Mouse (Mus musculus): ENCODE measurements around the gene Nrn1. TPM values are rescaled to one million over a fixed set of nuclear protein-coding genes. Genes with fewer than 3 reads are reported as not detected.

Gene Nrn1
- polyA plus RNA-seq, 1 experiment from 2014 or later = 76.0 TPM

- H3K9ac ChIP-seq = peak overlapping the region; percentile 64
- no peak for ATAC-seq (ENCODE audit: low FRiP score, low read depth)
- no peaks in the 10 kb centered on the region for H3K36me3 ChIP-seq
- H3K4me2 ChIP-seq = peak overlapping the region; percentile 72
- peaks cover 23% of the 10 kb centered on the region for H3K27me3 ChIP-seq
- WGBS = 1% methylated on average over 34 of the region's 34 CpGs
- peaks cover 26% of the 10 kb centered on the region for H3K4me1 ChIP-seq (replicated peaks)
- peak overlapping the region; percentile 46 for H3K4me3 ChIP-seq
- no peaks in the 10 kb centered on the region for H3K9me3 ChIP-seq
- peak overlapping the region; percentile 95 for H3K27ac ChIP-seq (replicated peaks)
Measured at GRCm38 (mm10) chr13:36731016-36731930, 3.7 kb downstream of the Nrn1 start.

DNA sequence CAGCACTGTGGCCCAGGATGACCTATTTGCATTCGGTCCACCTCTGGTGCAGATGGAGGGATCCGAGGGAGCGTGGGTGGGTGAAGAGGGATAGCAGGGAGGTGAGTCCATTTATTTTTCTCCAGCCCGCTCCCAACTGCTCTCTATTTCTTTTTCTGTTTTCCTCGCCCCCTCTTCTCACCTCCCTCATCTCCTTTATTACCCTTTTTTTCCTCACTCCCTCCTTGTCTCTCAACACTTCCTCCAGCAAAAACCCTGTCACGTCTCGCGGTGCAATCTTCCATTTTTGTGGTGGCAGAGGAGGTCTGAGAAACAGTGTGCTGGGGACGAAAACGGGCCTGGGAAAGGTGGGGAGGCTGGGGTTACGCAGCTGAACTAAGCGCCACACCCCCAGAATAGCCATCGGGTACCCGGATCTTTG lies 4.6 kb downstream of the Nrn1 start:
- no peaks in the 10 kb centered on the region for H3K36me3 ChIP-seq
- peak overlapping the region; percentile 46 for H3K4me3 ChIP-seq
- H3K4me2 ChIP-seq = peak overlapping the region; percentile 72
- WGBS = 1% methylated on average over 14 of the region's 14 CpGs
- no peak for ATAC-seq (ENCODE audit: low FRiP score, low read depth)
- peaks cover 22% of the 10 kb centered on the region for H3K27me3 ChIP-seq
- no peaks in the 10 kb centered on the region for H3K9me3 ChIP-seq
- peak overlapping the region; percentile 95 for H3K27ac ChIP-seq (replicated peaks)
- H3K9ac ChIP-seq = peak overlapping the region; percentile 55
- peaks cover 24% of the 10 kb centered on the region for H3K4me1 ChIP-seq (replicated peaks)

DNA sequence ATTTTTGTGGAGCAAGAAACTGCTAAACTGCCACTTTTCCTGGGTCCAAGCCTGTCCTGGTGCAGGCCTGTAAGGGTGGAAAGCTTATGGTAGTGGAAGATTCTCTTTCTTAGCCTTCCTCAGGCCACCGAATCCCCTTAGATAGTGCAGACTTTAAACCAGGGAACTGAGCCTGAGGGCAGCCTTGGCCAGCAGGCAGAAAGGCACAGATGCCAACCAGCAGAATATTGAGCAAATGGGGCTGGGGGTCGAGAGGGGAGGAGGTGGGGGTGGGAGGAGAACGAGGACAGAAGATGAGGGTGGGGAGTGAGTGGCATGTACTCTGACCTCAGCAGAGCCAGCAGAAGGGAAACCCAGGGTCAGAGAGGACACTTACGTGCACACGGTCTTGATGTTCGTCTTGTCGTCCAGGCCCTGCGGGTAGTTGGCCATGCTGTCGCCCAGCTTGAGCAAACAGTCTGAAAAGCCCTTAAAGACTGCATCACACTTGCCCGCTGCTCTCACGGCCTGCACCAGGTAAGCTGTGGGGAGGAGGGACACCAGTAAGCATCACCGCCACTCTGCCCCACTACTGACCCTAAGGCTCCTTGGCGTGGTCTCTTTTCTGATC lies 5.1 kb downstream of the Nrn1 start:
- H3K27ac ChIP-seq (replicated peaks) = peak overlapping the region; percentile 95
- peak overlapping the region; percentile 72 for H3K4me2 ChIP-seq
- H3K9me3 ChIP-seq = no peaks in the 10 kb centered on the region
- H3K27me3 ChIP-seq = peaks cover 22% of the 10 kb centered on the region
- H3K4me3 ChIP-seq = peak overlapping the region; percentile 46
- no peak for ATAC-seq (ENCODE audit: low FRiP score, low read depth)
- peaks cover 24% of the 10 kb centered on the region for H3K4me1 ChIP-seq (replicated peaks)
- peak overlapping the region; percentile 55 for H3K9ac ChIP-seq
- H3K36me3 ChIP-seq = no peaks in the 10 kb centered on the region
- 2% methylated on average over 13 of the region's 13 CpGs for WGBS

DNA sequence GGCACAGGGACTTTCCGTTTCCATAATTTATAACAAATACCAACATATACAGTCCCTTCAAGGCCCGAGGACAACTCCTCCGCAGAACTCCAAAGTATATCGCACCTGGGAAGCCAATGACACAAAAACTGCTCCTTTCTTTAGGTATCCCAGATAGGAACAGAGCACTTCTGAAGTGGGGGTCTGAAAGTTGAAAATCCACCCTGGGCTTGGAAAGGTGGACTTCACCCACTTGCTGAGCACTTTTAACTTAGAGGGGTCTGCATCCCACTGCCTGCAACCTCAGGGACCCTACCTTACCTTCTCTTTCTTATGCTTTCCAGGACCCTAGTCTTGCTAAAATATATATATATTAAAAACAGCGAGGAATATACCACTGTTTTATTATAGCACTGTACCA lies 6.4 kb downstream of the Nrn1 start:
- Histone ChIP-seq H3K9me3 (no peaks in the 10 kb centered on the region), H3K36me3 (no peaks in the 10 kb centered on the region), H3K4me1 (replicated peaks) (peaks cover 30% of the 10 kb centered on the region), H3K9ac (no peak overlapping the region), H3K27ac (replicated peaks) (peak overlapping the region; percentile 95), H3K4me2 (peak overlapping the region; percentile 72), H3K27me3 (peaks cover 22% of the 10 kb centered on the region), H3K4me3 (peak overlapping the region; percentile 46)
- 11% methylated on average over 5 of the region's 5 CpGs for WGBS
- ATAC-seq (ENCODE audit: low FRiP score, low read depth) = no peak

DNA sequence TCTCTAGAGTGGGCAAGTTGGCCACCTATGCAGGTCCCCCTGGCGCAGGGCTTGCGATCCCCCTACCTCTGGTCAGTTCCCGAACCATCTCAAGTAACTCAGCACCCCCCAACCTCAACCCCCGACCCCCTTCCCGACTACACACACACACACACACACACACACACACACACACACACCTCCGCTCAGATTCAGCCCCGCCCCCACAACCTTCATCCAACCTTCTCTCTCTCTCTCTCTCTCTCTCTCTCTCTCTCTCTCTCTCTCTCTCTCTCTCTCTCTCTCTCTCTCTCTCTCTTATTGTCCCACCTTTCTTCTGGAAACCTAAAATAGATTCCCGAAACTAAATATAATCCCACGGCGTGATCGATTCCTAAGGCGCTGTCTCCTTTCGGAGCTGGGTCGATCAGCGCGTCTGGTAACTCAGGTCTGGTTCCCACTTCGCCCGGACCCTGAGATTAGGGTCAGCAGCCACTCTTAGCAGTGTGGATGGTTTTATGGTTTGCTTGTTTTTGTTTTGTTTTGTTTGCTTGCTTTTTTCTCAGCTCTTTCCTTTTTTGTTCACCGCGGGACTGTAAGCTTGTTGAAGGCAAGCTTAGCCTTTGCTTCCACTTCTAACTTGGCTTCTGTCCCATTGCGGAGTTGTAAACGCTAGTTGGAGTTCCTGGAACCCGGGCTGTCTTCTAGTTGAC lies 7.0 kb downstream of the Nrn1 start:
- Histone ChIP-seq H3K27ac (replicated peaks) (peak overlapping the region; percentile 95), H3K36me3 (no peaks in the 10 kb centered on the region), H3K27me3 (peaks cover 27% of the 10 kb centered on the region), H3K4me2 (peak overlapping the region; percentile 72), H3K4me3 (peak overlapping the region; percentile 46), H3K9ac (peak overlapping the region; percentile 52), H3K4me1 (replicated peaks) (peaks cover 30% of the 10 kb centered on the region), H3K9me3 (no peaks in the 10 kb centered on the region)
- whole genome bisulfite sequencing = under 1% methylated on average over 23 of the region's 23 CpGs
- ATAC-seq (ENCODE audit: low FRiP score, low read depth) = no peak

- peak overlapping the region; percentile 46 for H3K4me3 ChIP-seq
- under 1% methylated on average over 34 of the region's 34 CpGs for WGBS
- peak; percentile 33; the same call in 1 of the 2 replicates for ATAC-seq (ENCODE audit: low FRiP score, low read depth)
- H3K9me3 ChIP-seq = no peaks in the 10 kb centered on the region
- peak overlapping the region; percentile 52 for H3K9ac ChIP-seq
- H3K4me2 ChIP-seq = peak overlapping the region; percentile 72
- H3K27me3 ChIP-seq = peaks cover 33% of the 10 kb centered on the region
- no peaks in the 10 kb centered on the region for H3K36me3 ChIP-seq
- peaks cover 33% of the 10 kb centered on the region for H3K4me1 ChIP-seq (replicated peaks)
- peak overlapping the region; percentile 95 for H3K27ac ChIP-seq (replicated peaks)
Measured at GRCm38 (mm10) chr13:36726951-36727778, 7.8 kb downstream of the Nrn1 start.

GRCm38 (mm10) chr13:36726551-36726950 lies 8.4 kb downstream of the Nrn1 start:
- peak overlapping the region; percentile 45 for H3K9ac ChIP-seq
- peak overlapping the region; percentile 95 for H3K27ac ChIP-seq (replicated peaks)
- under 1% methylated on average over 24 of the region's 24 CpGs for WGBS
- no peaks in the 10 kb centered on the region for H3K9me3 ChIP-seq
- peak overlapping the region; percentile 72 for H3K4me2 ChIP-seq
- peak overlapping the region; percentile 46 for H3K4me3 ChIP-seq
- H3K36me3 ChIP-seq = no peaks in the 10 kb centered on the region
- ATAC-seq (ENCODE audit: low FRiP score, low read depth) = no peak
- H3K27me3 ChIP-seq = peaks cover 39% of the 10 kb centered on the region
- H3K4me1 ChIP-seq (replicated peaks) = peaks cover 29% of the 10 kb centered on the region

- no peak for ATAC-seq (ENCODE audit: low FRiP score, low read depth)
- H3K36me3 ChIP-seq = no peaks in the 10 kb centered on the region
- H3K4me3 ChIP-seq = peak overlapping the region; percentile 46; the same call in 1 of the 2 replicates
- WGBS = under 1% methylated on average over 8 of the region's 8 CpGs
- peaks cover 42% of the 10 kb centered on the region for H3K27me3 ChIP-seq
- H3K9ac ChIP-seq = peak overlapping the region; percentile 45; the same call in 1 of the 2 replicates
- H3K9me3 ChIP-seq = no peaks in the 10 kb centered on the region
- peaks cover 29% of the 10 kb centered on the region for H3K4me1 ChIP-seq (replicated peaks)
- H3K4me2 ChIP-seq = peak overlapping the region; percentile 72
- H3K27ac ChIP-seq (replicated peaks) = peak overlapping the region; percentile 95
Measured at GRCm38 (mm10) chr13:36725881-36726280, 9.1 kb downstream of the Nrn1 start.

GRCm38 (mm10) chr13:36724533-36725470 lies 10.1 kb downstream of the Nrn1 start:
- no peaks in the 10 kb centered on the region for H3K9me3 ChIP-seq
- H3K4me2 ChIP-seq = peak overlapping the region; percentile 50
- H3K27ac ChIP-seq (replicated peaks) = peak overlapping the region; percentile 80
- WGBS = under 1% methylated on average over 40 of the region's 40 CpGs
- H3K4me3 ChIP-seq = peak overlapping the region; percentile 12
- ATAC-seq (ENCODE audit: low FRiP score, low read depth) = peak; percentile 76
- peaks cover 29% of the 10 kb centered on the region for H3K4me1 ChIP-seq (replicated peaks)
- peaks cover 38% of the 10 kb centered on the region for H3K27me3 ChIP-seq
- H3K9ac ChIP-seq = 0 out of 2 replicates have a peak overlapping the region, but pooled peaks have one; percentile 3
- H3K36me3 ChIP-seq = no peaks in the 10 kb centered on the region

DNA sequence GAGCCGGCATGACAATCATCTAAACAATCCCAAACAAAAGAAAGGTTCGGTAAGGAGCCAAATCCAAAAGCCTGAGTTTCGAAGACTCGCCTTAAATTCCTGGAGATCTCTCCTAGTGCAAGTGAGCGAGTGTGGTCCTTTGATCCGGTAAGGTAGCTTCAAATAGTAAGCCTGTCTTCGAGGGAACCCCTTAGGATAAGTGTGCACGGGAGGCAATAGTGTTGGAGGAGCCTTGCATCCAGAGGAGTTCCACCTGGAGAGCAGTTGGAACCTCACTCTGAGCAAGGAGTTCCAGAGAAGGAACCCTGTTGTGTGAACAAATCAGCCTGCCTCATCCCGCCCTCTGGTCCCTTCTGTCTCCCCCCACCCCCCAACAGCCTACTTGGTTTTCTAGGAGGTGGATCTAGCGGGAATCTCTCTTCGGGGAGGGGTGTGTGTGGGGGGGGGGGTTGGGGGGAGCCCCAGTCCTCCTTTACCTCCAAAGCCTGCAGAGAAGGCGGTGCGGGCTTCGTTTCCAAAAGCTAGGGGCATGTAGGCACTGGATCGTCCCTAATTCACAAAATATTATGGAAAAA lies 11.1 kb downstream of the Nrn1 start:
- Histone ChIP-seq H3K9me3 (no peaks in the 10 kb centered on the region), H3K27me3 (peaks cover 29% of the 10 kb centered on the region), H3K4me2 (peak overlapping the region; percentile 50), H3K4me3 (no peak overlapping the region), H3K27ac (replicated peaks) (peak overlapping the region; percentile 80), H3K9ac (no peak overlapping the region), H3K36me3 (no peaks in the 10 kb centered on the region), H3K4me1 (replicated peaks) (peaks cover 29% of the 10 kb centered on the region)
- 3% methylated on average over 15 of the region's 15 CpGs for WGBS
- ATAC-seq (ENCODE audit: low FRiP score, low read depth) = no peak; the same call in 1 of the 2 replicates

Data from hindbrain, embryonic 15.5 days (tissue).